In the genomic region with DNA sequence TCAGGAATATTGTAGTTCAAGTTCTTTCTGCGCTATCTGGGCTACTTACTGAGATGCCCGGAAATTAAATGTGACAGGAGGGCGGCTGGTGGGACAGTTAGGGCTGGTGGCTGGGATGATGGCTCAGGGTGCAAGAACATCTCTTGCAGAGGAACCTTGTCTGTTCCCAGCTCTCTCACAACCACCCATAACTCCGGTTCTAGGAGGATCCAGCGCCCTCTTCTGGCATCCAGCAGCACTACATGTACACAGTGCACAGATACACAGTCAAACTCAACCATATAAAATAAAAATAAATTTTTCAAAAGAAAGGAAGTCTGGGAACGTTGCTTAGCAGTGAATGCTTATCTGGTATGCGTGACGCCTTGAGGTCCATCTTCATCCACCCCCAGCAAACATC, we compare ENCODE assay signal across 14 mouse cellular contexts. TPM values are rescaled to one million over a fixed set of nuclear protein-coding genes. Genes with fewer than 3 reads are reported as not detected.
DNase-seq lines count a peak whose midpoint lies in the region; ATAC-seq lines count a peak whose summit lies in the region.
"Had no signal": no experiment of that assay in that cellular context is flagged by ENCODE, and none has a peak within 500 bp of the region (broad histone marks: within the 10 kb centered on the region; RNA-seq: fewer than 3 reads in every experiment).

No protein-coding gene starts in this region.

- peaks cover 9% of the 10 kb centered on the region for H3K27me3 ChIP-seq in kidney, embryonic 16.5 days (ENCODE audit: insufficient read depth, low read length)

- no peak for ATAC-seq in CD4-positive, CD25-positive, alpha-beta regulatory T cell, adult 4 months
- no peak for ATAC-seq in kidney, embryonic 16.5 days (ENCODE audit: low FRiP score, low TSS enrichment)
- ATAC-seq: hindbrain, postnatal 0 days had no signal

- no peak overlapping the region for H3K9ac ChIP-seq in kidney, embryonic 16.5 days (replicated peaks; ENCODE audit: low read length)

- H3K27ac ChIP-seq in kidney, embryonic 16.5 days (ENCODE audit: low read length): no peak overlapping the region
- H3K27ac ChIP-seq: hindbrain, postnatal 0 days had no signal

- no peaks in the 10 kb centered on the region for H3K4me1 ChIP-seq in kidney, embryonic 16.5 days (ENCODE audit: insufficient read depth, low read length)

- DNase-seq in CD4-positive, CD25-positive, alpha-beta regulatory T cell, adult 2 months (ENCODE audit: low read depth, low spot score): peak; percentile 20
- peak; percentile 25 for DNase-seq in kidney, postnatal 10 days
- DNase-seq in thymus, postnatal 4 days: peak; percentile 58
- no peak for DNase-seq in thymus, postnatal 10 days (ENCODE audit: low spot score in 2 of 2)
- no peak for DNase-seq in spleen, postnatal 4 days (ENCODE audit: low spot score in 2 of 2)
- no peak for DNase-seq in T-cell, adult 2 months (ENCODE audit: low spot score)
- DNase-seq: adrenal gland, adult 8-10 months; heart, adult 18-20 months; lung, adult 18-20 months had no signal

- no peaks in the 10 kb centered on the region for H3K9me3 ChIP-seq in kidney, embryonic 16.5 days (ENCODE audit: low read length)

- WGBS in kidney, embryonic 16.5 days: 47% methylated on average over 8 of the region's 8 CpGs

- H3K4me2 ChIP-seq in kidney, embryonic 16.5 days (replicated peaks; ENCODE audit: low read depth, low read length): no peak overlapping the region
- H3K4me2 ChIP-seq: midbrain, embryonic 11.5 days had no signal

- no peak overlapping the region for H3K4me3 ChIP-seq in kidney, embryonic 16.5 days (ENCODE audit: low read length)

- no peaks in the 10 kb centered on the region for H3K36me3 ChIP-seq in kidney, embryonic 16.5 days (ENCODE audit: insufficient read depth, low read length)

RNA-seq across cellular contexts. Expression of gene Slc25a41, which starts 2.5 kb away (rescaled TPM):
- not detected for polyA plus RNA-seq in CD4-positive, CD25-positive, alpha-beta regulatory T cell, adult 4 months (2017; shearing (Covaris generic))
- not detected in 2 replicates for polyA plus RNA-seq in kidney, embryonic 16.5 days (2015; fragmentation: Nextera tagmentation; extraction: Ambion mirVana)
- polyA plus RNA-seq: hindbrain, postnatal 0 days; midbrain, embryonic 11.5 days; stomach, embryonic 16.5 days had no signal

RNA-seq across cellular contexts. Expression of gene Khsrp, which starts 7.7 kb away (rescaled TPM):
- 10 to 100 TPM; 16.0 to 29.4 TPM for polyA plus RNA-seq in CD4-positive, CD25-positive, alpha-beta regulatory T cell, adult 4 months (2017; shearing (Covaris generic))
- 25.6 and 27.9 TPM in 2 replicates for polyA plus RNA-seq in kidney, embryonic 16.5 days (2015; fragmentation: Nextera tagmentation; extraction: Ambion mirVana)

RNA-seq across cellular contexts. Expression of gene Crb3, which starts 19.9 kb away (rescaled TPM):
- 1 to 10 TPM; 2.1 to 2.9 TPM for polyA plus RNA-seq in CD4-positive, CD25-positive, alpha-beta regulatory T cell, adult 4 months (2017; shearing (Covaris generic))
- 61.8 and 69.1 TPM in 2 replicates for polyA plus RNA-seq in kidney, embryonic 16.5 days (2015; fragmentation: Nextera tagmentation; extraction: Ambion mirVana)

RNA-seq across cellular contexts. Expression of gene Slc25a23, which starts 20.7 kb away (rescaled TPM):
- polyA plus RNA-seq in CD4-positive, CD25-positive, alpha-beta regulatory T cell, adult 4 months (2017; shearing (Covaris generic)): 1 to 10 TPM; 2.3 to 3.4 TPM
- 11.2 and 14.0 TPM in 2 replicates for polyA plus RNA-seq in kidney, embryonic 16.5 days (2015; fragmentation: Nextera tagmentation; extraction: Ambion mirVana)

RNA-seq across cellular contexts. Expression of gene Gm17949, which starts 27.7 kb away (rescaled TPM):
- 1 to 10 TPM in 1 of 2 experiments, not detected in 1; 1.5 TPM for polyA plus RNA-seq in CD4-positive, CD25-positive, alpha-beta regulatory T cell, adult 4 months (2017; shearing (Covaris generic))
- polyA plus RNA-seq in kidney, embryonic 16.5 days (2015; fragmentation: Nextera tagmentation; extraction: Ambion mirVana): 0.78 and 0.80 TPM in 2 replicates

Comparison
In these comparisons a context has a peak if more than half of its experiments do, and no peak if none do; other contexts are left out.
1. DNase-seq: peak in CD4-positive, CD25-positive, alpha-beta regulatory T cell, adult 2 months (single experiment), kidney, postnatal 10 days (single experiment) and thymus, postnatal 4 days (single experiment); none in thymus, postnatal 10 days (0 of 2), spleen, postnatal 4 days (0 of 2) and T-cell, adult 2 months (single experiment).
2. RNA of gene Crb3, which starts 19.9 kb away (polyA plus RNA-seq): 61.8 to 69.1 TPM in kidney, embryonic 16.5 days; 2.1 to 2.9 TPM in CD4-positive, CD25-positive, alpha-beta regulatory T cell, adult 4 months; every median in the first group is over 10 times any median in the second.